Mouse (Mus musculus) gastrocnemius, postnatal 36 days (tissue): Measurements from ENCODE around the gene Insr. TPM values are rescaled to one million over a fixed set of nuclear protein-coding genes. Genes with fewer than 3 reads are reported as not detected.

Source experiments
- DNase-seq, 2 experiments: peaks; one replicate each; pipeline ENCODE4 v3.0.0; 2022
- intact Hi-C: fragments of 180-260 bp; cut with DNase I; formaldehyde crosslinking; loops from one replicate; pipeline ENCODE4 v1.15.1; 2025
- total RNA-seq, 2 experiments: library from RNA; stranded (reverse); gene quantifications; 2 replicates each; pipeline ENCODE4 v1.2.3; 2021

The Insr gene
- total RNA-seq, 2 experiments from 2014 or later = 49.0 to 62.6 TPM

DNA sequence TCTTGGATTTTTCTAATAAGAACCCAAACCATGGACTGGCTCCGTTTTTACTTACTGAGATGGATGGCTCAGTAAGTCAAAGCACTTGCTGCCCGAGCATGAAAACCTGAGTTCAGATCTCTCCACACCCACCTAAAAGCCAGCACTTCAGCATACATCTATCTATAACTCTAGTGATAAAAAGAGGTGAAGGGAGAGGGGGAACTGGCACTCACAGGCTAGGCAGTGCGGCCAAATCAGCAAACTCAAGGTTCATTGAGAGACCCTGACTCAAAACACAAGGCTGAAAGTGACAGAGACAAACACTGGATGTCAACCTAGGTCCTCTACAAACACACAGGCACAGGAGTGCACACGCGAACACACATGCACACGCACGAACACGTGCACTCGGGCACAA lies 2.2 kb downstream of the Insr start:
- intact Hi-C loops = no loop called here
- DNase-seq = no peak

- no peak for DNase-seq
- intact Hi-C loops = no loop called here
Observed at GRCm38 (mm10) chr8:3276009-3276408, 3.4 kb downstream of the Insr start.

DNA sequence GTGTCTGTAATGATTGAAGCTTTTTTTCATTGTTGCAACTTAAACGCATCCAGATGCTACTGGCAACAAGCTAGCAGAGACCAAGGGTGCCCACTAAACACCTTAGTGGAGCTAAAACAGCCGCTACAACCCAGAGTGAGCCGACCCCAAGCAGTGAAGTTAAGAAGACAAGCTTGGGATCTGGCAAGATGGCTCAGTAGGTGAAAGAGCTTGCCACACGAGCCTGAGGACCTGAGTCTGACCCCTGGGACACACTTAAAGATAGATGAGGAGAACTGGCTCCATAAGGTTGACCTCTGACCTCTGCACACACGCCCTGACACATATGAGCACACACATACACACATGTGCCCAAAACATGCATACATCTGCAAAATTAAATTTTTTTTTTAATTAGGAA lies 4.2 kb downstream of the Insr start:
- intact Hi-C loops = no loop called here
- no peak for DNase-seq

- intact Hi-C loops = no loop called here
- no peak for DNase-seq
Observed at GRCm38 (mm10) chr8:3273799-3274198, 5.6 kb downstream of the Insr start.

- intact Hi-C loops = no loop called here
- no peak for DNase-seq
Observed at GRCm38 (mm10) chr8:3267449-3267761, 12.0 kb downstream of the Insr start.

DNA sequence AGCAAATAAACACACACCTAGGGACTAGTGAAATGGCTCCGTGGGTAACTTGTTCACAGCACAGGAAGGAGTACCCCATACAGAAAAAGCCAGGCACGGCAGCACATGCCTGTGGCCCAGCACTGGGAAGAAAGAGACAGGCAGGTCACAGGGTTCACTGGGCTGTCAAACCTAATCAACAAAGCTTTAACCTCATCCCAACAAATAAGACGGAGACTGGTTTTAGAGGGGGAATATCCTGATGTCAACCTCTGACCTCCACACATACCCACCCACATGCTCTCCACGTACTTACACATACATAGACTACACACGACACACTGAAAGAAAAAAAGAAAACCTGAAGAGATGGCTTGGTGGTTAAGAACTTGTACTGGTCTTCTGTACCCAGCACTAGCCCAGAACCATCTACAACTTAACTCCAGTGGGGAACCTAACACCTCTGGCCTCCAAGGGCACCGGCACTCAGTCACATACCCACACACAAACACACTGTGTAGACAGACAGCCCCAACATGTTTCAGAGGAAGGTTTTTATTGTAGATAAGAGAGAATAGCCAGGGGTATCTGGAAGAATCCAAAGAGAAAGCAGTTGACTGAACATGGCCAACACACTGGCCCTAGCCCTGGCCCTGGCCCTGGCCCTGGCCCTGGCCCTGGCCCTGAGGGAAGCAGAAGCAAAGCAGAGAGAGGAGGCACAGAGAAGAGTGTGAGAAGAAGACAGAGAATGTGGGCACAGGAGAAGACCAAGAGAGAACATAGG lies 12.6 kb downstream of the Insr start:
- no peak for DNase-seq
- intact Hi-C loops = no loop called here

DNA sequence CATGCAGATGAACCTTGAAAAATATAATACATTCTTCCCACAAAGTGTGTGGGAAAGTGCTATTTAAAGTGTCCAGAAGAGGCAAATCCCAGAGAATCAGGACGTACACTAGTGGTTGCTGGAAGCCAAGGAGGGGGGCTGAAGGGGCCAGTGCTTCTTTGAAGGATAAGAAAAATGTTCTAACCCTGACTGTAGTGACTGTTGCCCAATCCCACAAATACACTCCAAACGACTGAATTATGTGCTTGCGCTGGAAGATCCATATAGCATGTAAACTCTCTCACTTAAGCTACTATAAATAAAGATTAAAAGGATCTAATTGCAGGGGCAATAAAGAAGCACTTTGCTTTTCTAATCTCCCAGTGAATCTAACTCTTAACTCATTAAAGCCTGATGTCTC lies 14.2 kb downstream of the Insr start:
- no peak for DNase-seq
- intact Hi-C loops = no loop called here

DNA sequence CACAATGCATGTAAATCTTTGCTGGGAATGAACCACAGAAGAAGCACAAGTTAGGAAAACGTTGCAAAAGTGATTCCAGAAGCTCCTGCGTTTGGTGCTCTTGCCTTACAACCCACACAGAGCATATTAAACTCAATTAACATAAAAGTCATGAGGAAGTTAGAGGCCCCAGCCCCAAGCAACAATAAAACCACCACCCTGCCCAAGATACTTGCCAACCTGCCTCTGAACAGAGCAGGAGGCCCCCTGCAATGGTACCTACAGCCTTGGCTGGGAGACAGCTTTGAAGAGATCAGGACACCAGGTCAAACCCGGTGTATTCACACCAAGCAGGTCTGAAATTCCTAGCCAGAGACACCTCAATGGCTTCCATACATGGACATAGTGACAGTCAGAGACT lies 16.6 kb downstream of the Insr start:
- intact Hi-C loops = no loop called here
- DNase-seq = no peak

- intact Hi-C loops = no loop called here
- no peak for DNase-seq
Observed at GRCm38 (mm10) chr8:3261101-3261500, 18.3 kb downstream of the Insr start.

- DNase-seq = no peak
Observed at GRCm38 (mm10) chr8:3260127-3260811, 19.1 kb downstream of the Insr start.

DNA sequence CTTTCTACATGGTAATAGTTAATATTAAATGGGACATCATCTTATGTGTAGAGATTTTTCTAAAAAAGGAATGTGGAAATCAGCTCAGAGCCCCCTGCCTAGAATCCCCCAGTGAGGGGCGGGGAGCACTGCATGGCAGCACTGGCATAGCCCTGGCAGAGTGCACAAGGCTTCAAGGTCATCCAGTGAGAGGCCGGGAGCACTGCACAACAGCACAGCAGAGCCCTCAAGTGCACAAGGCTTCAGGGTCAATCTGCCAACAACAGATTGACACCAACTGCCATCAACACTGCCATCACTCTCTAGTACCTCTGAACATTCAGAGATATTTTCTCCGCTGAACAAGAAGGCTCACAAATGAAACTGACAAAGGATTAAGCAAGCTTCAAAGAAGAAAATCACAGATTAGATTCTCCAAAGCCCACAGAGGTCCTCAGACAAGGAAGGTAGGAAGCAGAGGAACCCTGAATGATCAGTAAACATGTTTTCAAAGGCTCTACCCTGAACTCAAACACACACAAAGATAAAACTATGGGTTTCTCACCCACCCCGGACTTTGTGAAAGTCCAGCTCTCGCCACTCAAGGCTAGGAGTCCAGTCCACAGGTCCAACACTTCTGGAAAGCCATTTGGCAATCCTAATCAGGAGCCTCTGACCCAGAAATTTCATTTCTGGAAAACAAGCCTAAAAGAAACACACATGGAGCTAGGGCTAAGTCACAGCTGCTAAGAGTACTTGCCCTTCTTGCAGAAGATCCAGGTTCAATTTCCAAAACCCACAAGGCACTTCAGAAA lies 23.1 kb downstream of the Insr start:
- DNase-seq = no peak
- intact Hi-C loops = no loop called here

More at GRCm38 (mm10) chr8:3260127-3260811, 19.1 kb downstream of the Insr start:
- intact Hi-C loops = no loop called here

- intact Hi-C loops = no loop called here
- no peak for DNase-seq
Observed at GRCm38 (mm10) chr8:3255321-3255720, 24.1 kb downstream of the Insr start.

- no peak for DNase-seq
- intact Hi-C loops = no loop called here
Observed at GRCm38 (mm10) chr8:3253179-3253578, 26.2 kb downstream of the Insr start.

GRCm38 (mm10) chr8:3252665-3253064 lies 26.8 kb downstream of the Insr start:
- no peak for DNase-seq
- intact Hi-C loops = no loop called here

DNA sequence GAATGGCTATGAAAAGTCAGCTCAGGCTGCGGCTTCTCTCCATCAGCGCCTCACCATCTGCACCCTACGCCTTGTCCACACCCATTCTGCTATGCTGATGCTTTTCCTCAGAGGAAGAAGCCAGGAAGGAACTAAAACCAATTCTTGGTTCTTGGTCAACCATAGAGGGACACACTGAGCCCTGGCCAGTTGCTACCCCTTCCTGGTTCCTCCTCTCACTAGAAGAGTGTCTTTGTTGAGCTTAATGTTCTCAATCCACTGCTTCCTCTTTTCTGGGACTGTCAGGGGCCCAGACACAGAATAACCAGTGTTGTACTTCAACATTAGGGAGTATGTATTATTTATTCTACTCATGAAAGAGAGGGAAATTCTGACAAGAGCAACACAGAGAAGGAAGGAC lies 28.3 kb downstream of the Insr start:
- no peak for DNase-seq
- intact Hi-C loops = no loop called here

DNA sequence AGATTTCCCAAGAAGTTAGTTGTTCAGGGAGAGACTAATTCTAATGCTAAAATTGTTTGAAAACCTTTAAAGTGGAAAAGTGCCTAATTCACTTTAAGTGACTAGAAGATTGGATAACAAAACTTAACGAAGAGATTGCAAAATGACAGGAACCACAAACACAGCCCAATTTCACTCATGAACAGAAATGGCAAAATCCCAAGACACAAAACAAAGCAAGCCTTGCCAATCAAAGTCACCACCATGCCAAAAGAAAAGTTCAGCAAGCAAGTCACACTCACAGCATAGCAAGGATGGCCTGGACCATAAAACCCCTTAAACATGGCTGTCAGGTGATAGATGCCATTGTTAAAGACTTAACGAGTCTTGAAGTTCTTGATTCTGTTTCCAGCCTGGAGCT lies 29.5 kb downstream of the Insr start:
- DNase-seq = no peak
- intact Hi-C loops = no loop called here

GRCm38 (mm10) chr8:3248704-3249103 lies 30.7 kb downstream of the Insr start:
- intact Hi-C loops = no loop called here

DNA sequence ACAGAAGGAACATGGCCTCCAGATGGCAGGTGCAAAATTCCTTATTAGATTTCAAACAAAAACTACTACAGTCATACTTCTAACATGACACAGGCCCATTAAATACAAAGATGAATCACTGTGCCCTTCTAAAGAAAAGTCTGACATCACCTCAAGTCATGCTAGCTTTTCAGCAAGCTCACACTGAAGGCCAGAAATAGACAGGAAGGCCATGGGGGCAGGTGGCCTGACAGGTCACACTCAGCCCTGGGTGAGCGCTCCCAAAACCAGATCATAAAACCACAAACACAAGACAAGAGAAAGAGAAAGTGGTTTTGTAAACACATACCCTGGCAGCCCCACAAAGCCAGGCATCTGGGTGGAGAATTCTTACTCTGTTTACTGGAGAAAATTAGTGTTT lies 32.3 kb downstream of the Insr start:
- no peak for DNase-seq
- intact Hi-C loops = no loop called here

More at GRCm38 (mm10) chr8:3248704-3249103, 30.7 kb downstream of the Insr start:
- no peak for DNase-seq

GRCm38 (mm10) chr8:3243229-3243628 lies 36.2 kb downstream of the Insr start:
- intact Hi-C loops = no loop called here

GRCm38 (mm10) chr8:3240725-3241124 lies 38.7 kb downstream of the Insr start:
- intact Hi-C loops = no loop called here
- no peak for DNase-seq

More at GRCm38 (mm10) chr8:3243229-3243628, 36.2 kb downstream of the Insr start:
- no peak for DNase-seq

DNA sequence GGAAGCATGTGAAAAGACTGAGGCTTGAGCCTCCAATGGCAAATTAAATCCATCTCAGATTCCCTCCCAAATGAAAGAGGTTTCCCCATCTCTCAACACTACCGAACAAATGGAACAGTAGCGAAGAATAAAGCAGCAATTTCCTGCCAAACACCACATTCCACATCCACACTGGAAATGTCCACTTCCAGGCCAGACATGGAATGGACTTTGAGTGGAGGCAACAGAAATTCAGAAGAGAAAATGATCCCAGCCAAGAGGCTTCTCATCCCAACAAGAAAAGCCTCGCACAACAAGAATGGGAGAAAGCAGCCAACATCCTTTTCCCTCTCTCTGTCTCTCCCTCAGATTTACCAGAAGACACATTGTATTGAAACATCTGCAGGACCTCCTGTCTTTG lies 39.8 kb downstream of the Insr start:
- intact Hi-C loops = no loop called here
- no peak for DNase-seq

DNA sequence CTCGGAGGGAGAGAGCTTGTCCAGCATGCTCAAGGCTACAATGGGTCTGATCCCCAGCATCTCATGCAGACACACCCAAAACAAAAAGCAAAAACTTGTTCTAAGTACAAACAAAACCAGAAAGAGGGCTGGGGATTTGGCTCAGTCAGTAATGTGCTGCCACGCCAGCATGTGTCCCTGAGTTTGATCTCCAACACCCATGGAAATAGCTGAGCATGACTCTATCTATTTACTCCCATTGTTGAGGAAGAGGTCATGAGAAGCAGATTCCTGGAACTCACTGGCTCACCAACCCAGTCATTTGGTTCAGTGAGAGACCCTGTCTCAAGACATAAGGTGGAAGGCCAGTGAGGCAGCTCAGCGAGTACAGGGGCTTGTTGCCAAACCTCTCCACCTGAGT lies 40.6 kb downstream of the Insr start:
- intact Hi-C loops = no loop called here
- DNase-seq = no peak
